Mouse (Mus musculus): ENCODE results near the gene Znrf2. TPM values are rescaled to one million over a fixed set of nuclear protein-coding genes. Genes with fewer than 3 reads are reported as not detected.

Znrf2 gene
- polyA plus RNA-seq, 1 experiment from 2014 or later, result 16.5 TPM

GRCm38 (mm10) chr6:54876782-54877181, 60.1 kb downstream of the Znrf2 start:
- H3K4me1 ChIP-seq (ENCODE audit: control insufficient read depth, insufficient read depth, low read length), result no peaks in the 10 kb centered on the region
- 55% methylated on average over 5 of the region's 5 CpGs for WGBS

GRCm38 (mm10) chr6:54877651-54878050, 60.9 kb downstream of the Znrf2 start:
- Histone ChIP-seq H3K27me3 (replicated peaks; ENCODE audit: control insufficient read depth, insufficient read depth, low read length) (no peaks in the 10 kb centered on the region), H3K9ac (ENCODE audit: low read length) (no peak overlapping the region)
- ATAC-seq, result no peak

More at GRCm38 (mm10) chr6:54876782-54877181, 60.1 kb downstream of the Znrf2 start:
- ATAC-seq, result no peak
- Histone ChIP-seq H3K4me3 (ENCODE audit: low read depth, low read length) (no peak overlapping the region), H3K27me3 (replicated peaks; ENCODE audit: control insufficient read depth, insufficient read depth, low read length) (no peaks in the 10 kb centered on the region), H3K36me3 (ENCODE audit: control insufficient read depth, insufficient read depth, low read length) (no peaks in the 10 kb centered on the region), H3K4me2 (ENCODE audit: low read length) (no peak overlapping the region), H3K9ac (ENCODE audit: low read length) (no peak overlapping the region), H3K9me3 (replicated peaks; ENCODE audit: control insufficient read depth, low read length) (no peaks in the 10 kb centered on the region), H3K27ac (ENCODE audit: low read depth, low read length) (no peak overlapping the region)
- no peak for DNase-seq (ENCODE audit: low spot score)

GRCm38 (mm10) chr6:54878546-54878945, 61.8 kb downstream of the Znrf2 start:
- ATAC-seq (no peak), DNase-seq (ENCODE audit: low spot score) (no peak)
- Histone ChIP-seq H3K4me1 (ENCODE audit: control insufficient read depth, insufficient read depth, low read length) (no peaks in the 10 kb centered on the region), H3K9me3 (replicated peaks; ENCODE audit: control insufficient read depth, low read length) (no peaks in the 10 kb centered on the region), H3K4me2 (ENCODE audit: low read length) (no peak overlapping the region), H3K9ac (ENCODE audit: low read length) (no peak overlapping the region), H3K27ac (ENCODE audit: low read depth, low read length) (no peak overlapping the region), H3K27me3 (replicated peaks; ENCODE audit: control insufficient read depth, insufficient read depth, low read length) (no peaks in the 10 kb centered on the region), H3K4me3 (ENCODE audit: low read depth, low read length) (no peak overlapping the region), H3K36me3 (ENCODE audit: control insufficient read depth, insufficient read depth, low read length) (no peaks in the 10 kb centered on the region)

More at GRCm38 (mm10) chr6:54877651-54878050, 60.9 kb downstream of the Znrf2 start:
- Histone ChIP-seq H3K4me1 (ENCODE audit: control insufficient read depth, insufficient read depth, low read length) (no peaks in the 10 kb centered on the region), H3K4me3 (ENCODE audit: low read depth, low read length) (no peak overlapping the region), H3K4me2 (ENCODE audit: low read length) (no peak overlapping the region), H3K36me3 (ENCODE audit: control insufficient read depth, insufficient read depth, low read length) (no peaks in the 10 kb centered on the region), H3K27ac (ENCODE audit: low read depth, low read length) (no peak overlapping the region), H3K9me3 (replicated peaks; ENCODE audit: control insufficient read depth, low read length) (no peaks in the 10 kb centered on the region)
- 88% methylated on average over 3 of the region's 3 CpGs for WGBS
- DNase-seq (ENCODE audit: low spot score), result no peak

- Histone ChIP-seq H3K9me3 (replicated peaks; ENCODE audit: control insufficient read depth, low read length) (no peaks in the 10 kb centered on the region), H3K27ac (ENCODE audit: low read depth, low read length) (no peak overlapping the region), H3K4me1 (ENCODE audit: control insufficient read depth, insufficient read depth, low read length) (no peaks in the 10 kb centered on the region), H3K4me3 (ENCODE audit: low read depth, low read length) (no peak overlapping the region), H3K9ac (ENCODE audit: low read length) (no peak overlapping the region), H3K27me3 (replicated peaks; ENCODE audit: control insufficient read depth, insufficient read depth, low read length) (no peaks in the 10 kb centered on the region), H3K36me3 (ENCODE audit: control insufficient read depth, insufficient read depth, low read length) (no peaks in the 10 kb centered on the region), H3K4me2 (ENCODE audit: low read length) (no peak overlapping the region)
- DNase-seq (ENCODE audit: low spot score) (no peak), ATAC-seq (no peak)
- 90% methylated on average over 4 of the region's 4 CpGs for WGBS
Measured at GRCm38 (mm10) chr6:54880086-54880485, 63.4 kb downstream of the Znrf2 start.

GRCm38 (mm10) chr6:54883424-54883823, 66.7 kb downstream of the Znrf2 start:
- H3K27ac ChIP-seq (ENCODE audit: low read depth, low read length), result no peak overlapping the region
- H3K4me1 ChIP-seq (ENCODE audit: control insufficient read depth, insufficient read depth, low read length), result no peaks in the 10 kb centered on the region
- H3K4me3 ChIP-seq (ENCODE audit: low read depth, low read length), result no peak overlapping the region
- no peak overlapping the region for H3K9ac ChIP-seq (ENCODE audit: low read length)
- no peaks in the 10 kb centered on the region for H3K27me3 ChIP-seq (replicated peaks; ENCODE audit: control insufficient read depth, insufficient read depth, low read length)
- ATAC-seq (no peak), DNase-seq (ENCODE audit: low spot score) (no peak)
- H3K9me3 ChIP-seq (replicated peaks; ENCODE audit: control insufficient read depth, low read length), result no peaks in the 10 kb centered on the region
- no peak overlapping the region for H3K4me2 ChIP-seq (ENCODE audit: low read length)
- H3K36me3 ChIP-seq (ENCODE audit: control insufficient read depth, insufficient read depth, low read length), result no peaks in the 10 kb centered on the region
- WGBS, result 66% methylated on average over 2 of the region's 2 CpGs

- H3K27me3 ChIP-seq (replicated peaks; ENCODE audit: control insufficient read depth, insufficient read depth, low read length), result no peaks in the 10 kb centered on the region
- H3K36me3 ChIP-seq (ENCODE audit: control insufficient read depth, insufficient read depth, low read length), result no peaks in the 10 kb centered on the region
- no peak for ATAC-seq
- no peaks in the 10 kb centered on the region for H3K9me3 ChIP-seq (replicated peaks; ENCODE audit: control insufficient read depth, low read length)
- no peak for DNase-seq (ENCODE audit: low spot score)
- no peak overlapping the region for H3K27ac ChIP-seq (ENCODE audit: low read depth, low read length)
- WGBS, result 57% methylated on average over 7 of the region's 7 CpGs
- H3K9ac ChIP-seq (ENCODE audit: low read length), result no peak overlapping the region
- no peaks in the 10 kb centered on the region for H3K4me1 ChIP-seq (ENCODE audit: control insufficient read depth, insufficient read depth, low read length)
- H3K4me3 ChIP-seq (ENCODE audit: low read depth, low read length), result no peak overlapping the region
- H3K4me2 ChIP-seq (ENCODE audit: low read length), result no peak overlapping the region
Measured at GRCm38 (mm10) chr6:54886195-54886594, 69.5 kb downstream of the Znrf2 start.

- no peak for DNase-seq (ENCODE audit: low spot score)
- 36% methylated on average over 9 of the region's 9 CpGs for whole genome bisulfite sequencing
Measured at GRCm38 (mm10) chr6:54890221-54890620, 73.5 kb downstream of the Znrf2 start.

GRCm38 (mm10) chr6:54891384-54891783, 74.7 kb downstream of the Znrf2 start:
- no peak for ATAC-seq
- H3K4me3 ChIP-seq (ENCODE audit: low read depth, low read length), result no peak overlapping the region
- H3K4me1 ChIP-seq (ENCODE audit: control insufficient read depth, insufficient read depth, low read length), result no peaks in the 10 kb centered on the region
- no peak for DNase-seq (ENCODE audit: low spot score)
- no peaks in the 10 kb centered on the region for H3K27me3 ChIP-seq (replicated peaks; ENCODE audit: control insufficient read depth, insufficient read depth, low read length)
- H3K9me3 ChIP-seq (replicated peaks; ENCODE audit: control insufficient read depth, low read length), result no peaks in the 10 kb centered on the region
- WGBS, result 93% methylated on average over 3 of the region's 3 CpGs
- no peak overlapping the region for H3K4me2 ChIP-seq (ENCODE audit: low read length)
- H3K9ac ChIP-seq (ENCODE audit: low read length), result no peak overlapping the region
- no peak overlapping the region for H3K27ac ChIP-seq (ENCODE audit: low read depth, low read length)
- no peaks in the 10 kb centered on the region; the same call in 1 of the 2 replicates for H3K36me3 ChIP-seq (ENCODE audit: control insufficient read depth, insufficient read depth, low read length)

More at GRCm38 (mm10) chr6:54890221-54890620, 73.5 kb downstream of the Znrf2 start:
- Histone ChIP-seq H3K4me1 (ENCODE audit: control insufficient read depth, insufficient read depth, low read length) (no peaks in the 10 kb centered on the region), H3K9me3 (replicated peaks; ENCODE audit: control insufficient read depth, low read length) (no peaks in the 10 kb centered on the region), H3K27me3 (replicated peaks; ENCODE audit: control insufficient read depth, insufficient read depth, low read length) (no peaks in the 10 kb centered on the region), H3K27ac (ENCODE audit: low read depth, low read length) (no peak overlapping the region), H3K4me2 (ENCODE audit: low read length) (no peak overlapping the region), H3K4me3 (ENCODE audit: low read depth, low read length) (no peak overlapping the region), H3K36me3 (ENCODE audit: control insufficient read depth, insufficient read depth, low read length) (no peaks in the 10 kb centered on the region; the same call in 1 of the 2 replicates), H3K9ac (ENCODE audit: low read length) (no peak overlapping the region)
- ATAC-seq, result no peak

- Histone ChIP-seq H3K27ac (ENCODE audit: low read depth, low read length) (no peak overlapping the region), H3K4me2 (ENCODE audit: low read length) (no peak overlapping the region), H3K9me3 (replicated peaks; ENCODE audit: control insufficient read depth, low read length) (no peaks in the 10 kb centered on the region), H3K27me3 (replicated peaks; ENCODE audit: control insufficient read depth, insufficient read depth, low read length) (no peaks in the 10 kb centered on the region), H3K4me1 (ENCODE audit: control insufficient read depth, insufficient read depth, low read length) (peaks cover 2% of the 10 kb centered on the region; the same call in 1 of the 2 replicates), H3K36me3 (ENCODE audit: control insufficient read depth, insufficient read depth, low read length) (no peaks in the 10 kb centered on the region), H3K4me3 (ENCODE audit: low read depth, low read length) (no peak overlapping the region), H3K9ac (ENCODE audit: low read length) (no peak overlapping the region)
- 84% methylated on average over 2 of the region's 2 CpGs for WGBS
- ATAC-seq, result no peak; the same call in 1 of the 2 replicates
- peak; percentile 23 for DNase-seq (ENCODE audit: low spot score)
Measured at GRCm38 (mm10) chr6:54900256-54900655, 83.5 kb downstream of the Znrf2 start.
